Mouse (Mus musculus) MEL (cell line): ENCODE data around the gene Dynlrb2. TPM values are rescaled to one million over a fixed set of nuclear protein-coding genes. Genes with fewer than 3 reads are reported as not detected.

Experiments
- DNase-seq: peaks from one replicate; pipeline ENCODE4 v3.0.0; 2011; ENCODE audit warnings: low read depth, low spot score
- H3K27ac ChIP-seq: 2 replicates; pipeline ENCODE4 v1.5.1; 2012; ENCODE audit warnings: low read depth, mild to moderate bottlenecking, control low read depth, low read length, moderate library complexity; ENCODE audit not compliant: control insufficient read depth
- H3K27me3 ChIP-seq, 2 experiments: fragments of 150-350 bp in 1 of 2; sonication (generic) in 1 of 2; 2 replicates each; pipeline ENCODE4 v1.6.1; 2012; ENCODE audit warnings: low read length in 2 of 2, mild to moderate bottlenecking in 2 of 2, improper control_type of control experiment in 1 of 2, moderate library complexity in 1 of 2; ENCODE audit not compliant: insufficient read depth in 2 of 2, control insufficient read depth in 1 of 2
- H3K36me3 ChIP-seq, 2 experiments: 2 replicates each; pipeline ENCODE4 v1.6.1; 2012 to 2014; ENCODE audit warnings: low read length in 2 of 2, improper control_type of control experiment in 1 of 2, inconsistent platforms in 1 of 2, mild to moderate bottlenecking in 1 of 2; ENCODE audit not compliant: insufficient read depth in 2 of 2, control insufficient read depth in 1 of 2
- H3K4me1 ChIP-seq, 2 experiments: fragments of 150-350 bp in 1 of 2; sonication (generic) in 1 of 2; 2 replicates each; pipeline ENCODE4 v1.6.1; 2012; ENCODE audit warnings: low read length in 2 of 2, improper control_type of control experiment in 1 of 2, mild to moderate bottlenecking in 1 of 2; ENCODE audit not compliant: insufficient read depth in 2 of 2, control insufficient read depth in 1 of 2
- H3K4me3 ChIP-seq, 2 experiments: fragments of 150-350 bp in 1 of 2; sonication (generic) in 1 of 2; 2 replicates each; pipeline ENCODE4 v1.5.1; 2012; ENCODE audit warnings: low read depth in 2 of 2, low read length in 2 of 2, mild to moderate bottlenecking in 2 of 2, moderate library complexity in 2 of 2, control low read depth in 1 of 2, improper control_type of control experiment in 1 of 2; ENCODE audit not compliant: control insufficient read depth in 1 of 2, insufficient read depth in 1 of 2
- H3K79me2 ChIP-seq: 2 replicates; pipeline ENCODE4 v1.6.1; 2012; ENCODE audit warnings: mild to moderate bottlenecking, low read length, moderate library complexity; ENCODE audit not compliant: control insufficient read depth, poor library complexity, insufficient read depth
- H3K9ac ChIP-seq: 2 replicates; pipeline ENCODE4 v1.6.1; 2012; ENCODE audit warnings: low read depth, mild to moderate bottlenecking, control low read depth, low read length, moderate library complexity; ENCODE audit not compliant: control insufficient read depth, poor library complexity, severe bottlenecking
- H3K9me3 ChIP-seq: fragments of 150-350 bp; sonication (generic); replicated peaks from 2 replicates; pipeline ENCODE4 v1.6.1; 2012; ENCODE audit warnings: mild to moderate bottlenecking, low read length, improper control_type of control experiment, moderate library complexity; ENCODE audit not compliant: insufficient read depth
- BHLHE40 ChIP-seq: IDR thresholded peaks from 2 replicates; pipeline ENCODE4 v1.6.1; 2012; ENCODE audit warnings: low read depth, mild to moderate bottlenecking, inconsistent platforms, low read length, improper control_type of control experiment, borderline replicate concordance
- CHD2 ChIP-seq: IDR thresholded peaks from 2 replicates; pipeline ENCODE4 v1.6.1; 2011; ENCODE audit warnings: low read length, improper control_type of control experiment
- EP300 ChIP-seq, 2 experiments: IDR thresholded peaks; 2 replicates each; pipeline ENCODE4 v1.6.1; 2011; ENCODE audit warnings: improper control_type of control experiment in 2 of 2, low read length in 2 of 2, low read depth in 1 of 2, mild to moderate bottlenecking in 1 of 2
- ETS1 ChIP-seq: IDR thresholded peaks from 2 replicates; pipeline ENCODE4 v1.6.1; 2012; ENCODE audit warnings: low read depth, mild to moderate bottlenecking, inconsistent platforms, low read length, improper control_type of control experiment, moderate library complexity
- GATA1 ChIP-seq: IDR thresholded peaks from 2 replicates; pipeline ENCODE4 v1.6.1; 2011; ENCODE audit warnings: low read depth, low read length, improper control_type of control experiment
- JUND ChIP-seq: IDR thresholded peaks from 2 replicates; pipeline ENCODE4 v1.6.1; 2011; ENCODE audit warnings: low read depth, mild to moderate bottlenecking, improper control_type of control experiment, low read length
- KAT2A ChIP-seq: conservative IDR thresholded peaks from 2 replicates; pipeline ENCODE4 v1.6.1; 2012; ENCODE audit warnings: low read depth, low read length, improper control_type of control experiment, inconsistent platforms
- MEF2A ChIP-seq: IDR thresholded peaks from 2 replicates; pipeline ENCODE4 v1.6.1; 2014; ENCODE audit warnings: low read depth, mild to moderate bottlenecking, inconsistent platforms, low read length, improper control_type of control experiment; ENCODE audit not compliant: poor library complexity, insufficient replicate concordance, severe bottlenecking; ENCODE audit errors: extremely low read depth
- MYB ChIP-seq: IDR thresholded peaks from 2 replicates; pipeline ENCODE4 v1.6.1; 2011; ENCODE audit warnings: mild to moderate bottlenecking, low read depth, low read length, improper control_type of control experiment
- NELFE ChIP-seq: IDR thresholded peaks from 2 replicates; pipeline ENCODE4 v1.6.1; 2011; ENCODE audit warnings: low read depth, low read length, improper control_type of control experiment
- NRF1 ChIP-seq: IDR thresholded peaks from 2 replicates; pipeline ENCODE4 v1.6.1; 2014; ENCODE audit warnings: low read depth, mild to moderate bottlenecking, inconsistent platforms, low read length, improper control_type of control experiment, moderate library complexity; ENCODE audit not compliant: poor library complexity, insufficient read depth, severe bottlenecking
- POLR2A ChIP-seq, 2 experiments: IDR thresholded peaks; 2 replicates each; pipeline ENCODE4 v1.6.1; 2011 to 2012; ENCODE audit warnings: low read length in 2 of 2, mild to moderate bottlenecking in 2 of 2, control low read depth in 1 of 2, improper control_type of control experiment in 1 of 2, low read depth in 1 of 2, moderate library complexity in 1 of 2; ENCODE audit not compliant: control insufficient read depth in 1 of 2, insufficient read depth in 1 of 2, poor library complexity in 1 of 2
- RCOR1 ChIP-seq: IDR thresholded peaks from 2 replicates; pipeline ENCODE4 v1.6.1; 2012; ENCODE audit warnings: low read depth, mild to moderate bottlenecking, inconsistent platforms, low read length, improper control_type of control experiment
- TAL1 ChIP-seq: IDR thresholded peaks from 2 replicates; pipeline ENCODE4 v1.6.1; 2012; ENCODE audit warnings: mild to moderate bottlenecking, inconsistent platforms, low read length, moderate library complexity, mixed read lengths
- TBP ChIP-seq: IDR thresholded peaks from 2 replicates; pipeline ENCODE4 v1.8.0; 2011; ENCODE audit warnings: low read depth, low read length, improper control_type of control experiment
- USF2 ChIP-seq, 2 experiments: IDR thresholded peaks; 2 replicates each; pipeline ENCODE4 v1.6.1; 2011 to 2012; ENCODE audit warnings: improper control_type of control experiment in 2 of 2, low read length in 2 of 2, borderline replicate concordance in 1 of 2, inconsistent platforms in 1 of 2, low read depth in 1 of 2, mild to moderate bottlenecking in 1 of 2; ENCODE audit not compliant: insufficient read depth in 1 of 2
- ZC3H11A ChIP-seq: IDR thresholded peaks from 2 replicates; pipeline ENCODE4 v1.6.1; 2012; ENCODE audit warnings: low read depth, mild to moderate bottlenecking, inconsistent platforms, low read length, improper control_type of control experiment
- ZMIZ1 ChIP-seq: IDR thresholded peaks from 2 replicates; pipeline ENCODE4 v1.6.1; 2012; ENCODE audit warnings: low read depth, mild to moderate bottlenecking, inconsistent platforms, low read length, improper control_type of control experiment, moderate library complexity
- polyA plus RNA-seq, 2 experiments: library from polyadenylated mRNA; stranded (reverse) in 1 of 2; unstranded in 1 of 2; fragments of >175 nt in 1 of 2; fragments of >200 nt in 1 of 2; gene quantifications; 2 replicates each; pipeline versions ENCODE4 v1.2.1 to v1.2.4; 2012; ENCODE audit warnings: low replicate concordance in 2 of 2, low read depth in 1 of 2; ENCODE audit not compliant: insufficient read length in 2 of 2, insufficient read depth in 1 of 2, missing spikeins in 1 of 2
- total RNA-seq: library from RNA; depleted of rRNA; stranded (reverse); fragments of 300-350 nt; gene quantifications from 2 replicates; pipeline ENCODE4 v1.2.3, GENCODE M21; 2012

The Dynlrb2 gene
- total and polyA plus RNA-seq, 3 experiments: not detected

DNA sequence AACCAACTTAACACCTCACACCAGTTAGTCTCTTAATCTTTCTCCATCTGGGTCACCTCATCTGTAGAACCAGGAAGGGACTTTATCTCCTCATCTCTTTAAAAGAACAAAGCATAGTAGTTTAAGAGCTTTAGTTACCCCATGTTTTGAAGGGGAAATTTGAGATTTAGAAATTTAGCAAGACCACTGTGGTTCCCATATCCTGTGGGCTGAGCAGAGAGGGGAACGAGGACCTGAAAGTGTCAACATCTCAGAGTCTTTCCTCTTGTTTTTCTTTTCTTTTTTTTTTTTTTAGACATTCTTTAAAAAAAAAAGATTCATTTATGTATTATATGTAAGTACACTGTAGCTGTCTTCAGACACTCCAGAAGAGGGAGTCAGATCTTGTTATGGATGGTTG lies 38.6 kb downstream of the Dynlrb2 start:
- H3K36me3 ChIP-seq: no peaks in the 10 kb centered on the region
- H3K4me1 ChIP-seq: no peaks in the 10 kb centered on the region
- no peak overlapping the region for H3K27ac ChIP-seq
- TF ChIP-seq GATA1 (no peak), KAT2A (no peak), MYB (no peak), EP300 (IDR thresholded peaks at IDR 0.05; ENCODE audit: low read depth in 1 of 2, low read length in 2 of 2) (no peak), NELFE (no peak), NRF1 (no peak), TAL1 (no peak), JUND (no peak), ETS1 (no peak), RCOR1 (no peak)
- TF ChIP-seq, all 39 proteins: peak for 0
- no peaks in the 10 kb centered on the region for H3K27me3 ChIP-seq
- no peaks in the 10 kb centered on the region for H3K9me3 ChIP-seq
- no peak overlapping the region for H3K4me3 ChIP-seq
- DNase-seq: no peak
- no peaks in the 10 kb centered on the region for H3K79me2 ChIP-seq
- no peak overlapping the region for H3K9ac ChIP-seq

DNA sequence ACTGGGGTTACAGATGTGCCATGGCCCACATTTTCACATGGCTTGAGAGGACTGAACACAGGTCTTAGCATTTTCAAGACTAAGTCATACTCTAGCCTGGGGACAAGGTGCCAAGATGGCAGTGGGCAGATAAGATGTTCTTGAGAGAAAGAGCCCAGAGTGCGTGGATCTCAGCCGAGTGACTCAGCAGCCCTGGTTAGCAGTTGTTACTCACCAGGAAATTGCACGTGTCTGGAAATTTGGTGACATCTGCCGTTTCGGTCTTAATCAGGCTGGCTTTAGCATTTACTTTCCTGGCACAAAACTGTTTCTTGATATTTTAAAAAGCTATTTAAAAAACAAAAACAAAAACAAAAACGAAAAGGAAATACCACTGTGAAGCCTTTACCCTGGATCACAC lies 47.5 kb downstream of the Dynlrb2 start:
- Histone ChIP-seq H3K9me3 (no peaks in the 10 kb centered on the region; the same call in 1 of the 2 replicates), H3K9ac (no peak overlapping the region), H3K4me1 (no peaks in the 10 kb centered on the region), H3K27ac (no peak overlapping the region), H3K79me2 (no peaks in the 10 kb centered on the region), H3K36me3 (no peaks in the 10 kb centered on the region), H3K27me3 (no peaks in the 10 kb centered on the region), H3K4me3 (no peak overlapping the region)
- TF ChIP-seq USF2 (IDR thresholded peaks at IDR 0.05; ENCODE audit: borderline replicate concordance in 1 of 2, insufficient read depth in 1 of 2, low read depth in 1 of 2, low read length in 2 of 2) (no peak), CHD2 (no peak), ZMIZ1 (no peak), BHLHE40 (no peak), JUND (no peak), NRF1 (no peak), POLR2A (IDR thresholded peaks at IDR 0.05; ENCODE audit: control insufficient read depth in 1 of 2, insufficient read depth in 1 of 2, low read depth in 1 of 2, low read length in 2 of 2, poor library complexity in 1 of 2) (no peak), TBP (no peak), MEF2A (no peak), ZC3H11A (no peak)
- no peak for DNase-seq
